Mouse (Mus musculus): ENCODE data around the gene Tead4. TPM values are rescaled to one million over a fixed set of nuclear protein-coding genes. Genes with fewer than 3 reads are reported as not detected.

Gene Tead4
- polyA plus RNA-seq, 1 experiment from 2014 or later, result 0.95 TPM

- WGBS, result 48% methylated on average over 14 of the region's 14 CpGs
- Histone ChIP-seq H3K9me3 (ENCODE audit: control insufficient read depth, low read length) (no peaks in the 10 kb centered on the region), H3K27me3 (replicated peaks; ENCODE audit: control insufficient read depth, insufficient read depth, low read length) (no peaks in the 10 kb centered on the region), H3K4me2 (no peak overlapping the region), H3K27ac (ENCODE audit: low read depth, low read length) (no peak overlapping the region), H3K4me1 (replicated peaks; ENCODE audit: control insufficient read depth, insufficient read depth, low read length) (peaks cover 4% of the 10 kb centered on the region), H3K36me3 (ENCODE audit: control insufficient read depth, insufficient read depth, low read length) (no peaks in the 10 kb centered on the region), H3K9ac (ENCODE audit: low read depth, low read length) (no peak overlapping the region), H3K4me3 (ENCODE audit: low read depth, low read length) (no peak overlapping the region)
- ATAC-seq (replicated peaks; ENCODE audit: low FRiP score), result no peak
- no peak for DNase-seq (ENCODE audit: low spot score)
Measured at GRCm38 (mm10) chr6:128280472-128281145, 20.0 kb downstream of the Tead4 start.

GRCm38 (mm10) chr6:128279608-128280007 lies 21.0 kb downstream of the Tead4 start:
- WGBS, result 50% methylated on average over 5 of the region's 5 CpGs
- no peaks in the 10 kb centered on the region for H3K27me3 ChIP-seq (replicated peaks; ENCODE audit: control insufficient read depth, insufficient read depth, low read length)
- no peaks in the 10 kb centered on the region for H3K4me1 ChIP-seq (replicated peaks; ENCODE audit: control insufficient read depth, insufficient read depth, low read length)
- DNase-seq (ENCODE audit: low spot score), result no peak
- H3K9me3 ChIP-seq (ENCODE audit: control insufficient read depth, low read length), result no peaks in the 10 kb centered on the region
- H3K36me3 ChIP-seq (ENCODE audit: control insufficient read depth, insufficient read depth, low read length), result no peaks in the 10 kb centered on the region
- no peak overlapping the region for H3K4me3 ChIP-seq (ENCODE audit: low read depth, low read length)
- no peak for ATAC-seq (replicated peaks; ENCODE audit: low FRiP score)
- no peak overlapping the region for H3K27ac ChIP-seq (ENCODE audit: low read depth, low read length)
- no peak overlapping the region for H3K4me2 ChIP-seq
- no peak overlapping the region for H3K9ac ChIP-seq (ENCODE audit: low read depth, low read length)

- H3K9me3 ChIP-seq (ENCODE audit: control insufficient read depth, low read length), result no peaks in the 10 kb centered on the region
- ATAC-seq (replicated peaks; ENCODE audit: low FRiP score) (no peak), DNase-seq (ENCODE audit: low spot score) (no peak)
- H3K27me3 ChIP-seq (replicated peaks; ENCODE audit: control insufficient read depth, insufficient read depth, low read length), result no peaks in the 10 kb centered on the region
- H3K9ac ChIP-seq (ENCODE audit: low read depth, low read length), result no peak overlapping the region
- H3K36me3 ChIP-seq (ENCODE audit: control insufficient read depth, insufficient read depth, low read length), result no peaks in the 10 kb centered on the region
- no peak overlapping the region for H3K4me3 ChIP-seq (ENCODE audit: low read depth, low read length)
- H3K4me1 ChIP-seq (replicated peaks; ENCODE audit: control insufficient read depth, insufficient read depth, low read length), result no peaks in the 10 kb centered on the region
- H3K4me2 ChIP-seq, result no peak overlapping the region
- H3K27ac ChIP-seq (ENCODE audit: low read depth, low read length), result no peak overlapping the region
- 54% methylated on average over 4 of the region's 4 CpGs for WGBS
Measured at GRCm38 (mm10) chr6:128279099-128279498, 21.5 kb downstream of the Tead4 start.

- 82% methylated on average over 11 of the region's 11 CpGs for WGBS
- Histone ChIP-seq H3K4me2 (no peak overlapping the region), H3K9ac (ENCODE audit: low read depth, low read length) (no peak overlapping the region), H3K27me3 (replicated peaks; ENCODE audit: control insufficient read depth, insufficient read depth, low read length) (no peaks in the 10 kb centered on the region), H3K4me1 (replicated peaks; ENCODE audit: control insufficient read depth, insufficient read depth, low read length) (no peaks in the 10 kb centered on the region), H3K36me3 (ENCODE audit: control insufficient read depth, insufficient read depth, low read length) (no peaks in the 10 kb centered on the region), H3K4me3 (ENCODE audit: low read depth, low read length) (no peak overlapping the region), H3K27ac (ENCODE audit: low read depth, low read length) (no peak overlapping the region), H3K9me3 (ENCODE audit: control insufficient read depth, low read length) (no peaks in the 10 kb centered on the region)
- ATAC-seq (replicated peaks; ENCODE audit: low FRiP score) (no peak), DNase-seq (ENCODE audit: low spot score) (no peak)
Measured at GRCm38 (mm10) chr6:128277132-128278085, 23.2 kb downstream of the Tead4 start.

GRCm38 (mm10) chr6:128276349-128276748 lies 24.3 kb downstream of the Tead4 start:
- Histone ChIP-seq H3K4me3 (ENCODE audit: low read depth, low read length) (no peak overlapping the region), H3K4me2 (no peak overlapping the region), H3K27ac (ENCODE audit: low read depth, low read length) (no peak overlapping the region), H3K36me3 (ENCODE audit: control insufficient read depth, insufficient read depth, low read length) (no peaks in the 10 kb centered on the region), H3K9me3 (ENCODE audit: control insufficient read depth, low read length) (no peaks in the 10 kb centered on the region), H3K9ac (ENCODE audit: low read depth, low read length) (no peak overlapping the region), H3K4me1 (replicated peaks; ENCODE audit: control insufficient read depth, insufficient read depth, low read length) (no peaks in the 10 kb centered on the region), H3K27me3 (replicated peaks; ENCODE audit: control insufficient read depth, insufficient read depth, low read length) (no peaks in the 10 kb centered on the region)
- WGBS, result 87% methylated on average over 6 of the region's 6 CpGs
- ATAC-seq (replicated peaks; ENCODE audit: low FRiP score), result no peak
- no peak for DNase-seq (ENCODE audit: low spot score)

GRCm38 (mm10) chr6:128275506-128276064 lies 25.0 kb downstream of the Tead4 start:
- DNase-seq (ENCODE audit: low spot score) (no peak), ATAC-seq (replicated peaks; ENCODE audit: low FRiP score) (no peak)
- Histone ChIP-seq H3K27ac (ENCODE audit: low read depth, low read length) (no peak overlapping the region), H3K4me2 (no peak overlapping the region), H3K9ac (ENCODE audit: low read depth, low read length) (no peak overlapping the region; the same call in 1 of the 2 replicates), H3K4me1 (replicated peaks; ENCODE audit: control insufficient read depth, insufficient read depth, low read length) (no peaks in the 10 kb centered on the region), H3K4me3 (ENCODE audit: low read depth, low read length) (no peak overlapping the region), H3K9me3 (ENCODE audit: control insufficient read depth, low read length) (no peaks in the 10 kb centered on the region), H3K27me3 (replicated peaks; ENCODE audit: control insufficient read depth, insufficient read depth, low read length) (no peaks in the 10 kb centered on the region), H3K36me3 (ENCODE audit: control insufficient read depth, insufficient read depth, low read length) (no peaks in the 10 kb centered on the region)
- WGBS, result 82% methylated on average over 8 of the region's 8 CpGs

- WGBS, result 67% methylated on average over 1 of the region's 1 CpGs
- no peak for DNase-seq (ENCODE audit: low spot score)
- Histone ChIP-seq H3K4me3 (ENCODE audit: low read depth, low read length) (no peak overlapping the region), H3K9ac (ENCODE audit: low read depth, low read length) (no peak overlapping the region), H3K27me3 (replicated peaks; ENCODE audit: control insufficient read depth, insufficient read depth, low read length) (no peaks in the 10 kb centered on the region), H3K4me2 (no peak overlapping the region), H3K4me1 (replicated peaks; ENCODE audit: control insufficient read depth, insufficient read depth, low read length) (no peaks in the 10 kb centered on the region), H3K27ac (ENCODE audit: low read depth, low read length) (no peak overlapping the region), H3K36me3 (ENCODE audit: control insufficient read depth, insufficient read depth, low read length) (no peaks in the 10 kb centered on the region), H3K9me3 (ENCODE audit: control insufficient read depth, low read length) (no peaks in the 10 kb centered on the region)
- ATAC-seq (replicated peaks; ENCODE audit: low FRiP score), result no peak
Measured at GRCm38 (mm10) chr6:128273507-128273906, 27.1 kb downstream of the Tead4 start.

- 93% methylated on average over 17 of the region's 17 CpGs for WGBS
Measured at GRCm38 (mm10) chr6:128272754-128273153, 27.9 kb downstream of the Tead4 start.

More at GRCm38 (mm10) chr6:128272754-128273153, 27.9 kb downstream of the Tead4 start:
- Histone ChIP-seq H3K4me2 (no peak overlapping the region), H3K36me3 (ENCODE audit: control insufficient read depth, insufficient read depth, low read length) (no peaks in the 10 kb centered on the region), H3K9me3 (ENCODE audit: control insufficient read depth, low read length) (no peaks in the 10 kb centered on the region), H3K27me3 (replicated peaks; ENCODE audit: control insufficient read depth, insufficient read depth, low read length) (no peaks in the 10 kb centered on the region), H3K27ac (ENCODE audit: low read depth, low read length) (no peak overlapping the region), H3K4me3 (ENCODE audit: low read depth, low read length) (no peak overlapping the region), H3K9ac (ENCODE audit: low read depth, low read length) (no peak overlapping the region), H3K4me1 (replicated peaks; ENCODE audit: control insufficient read depth, insufficient read depth, low read length) (no peaks in the 10 kb centered on the region)
- DNase-seq (ENCODE audit: low spot score) (no peak), ATAC-seq (replicated peaks; ENCODE audit: low FRiP score) (no peak)

Measured in liver, embryonic 11.5 days (tissue).